Mouse (Mus musculus) urinary bladder, postnatal 36 days (tissue): ENCODE results near the gene Tmprss6.

Experiments used
- DNase-seq, 2 experiments: peaks; one replicate each; pipeline ENCODE4 v3.0.0; 2022; ENCODE audit warnings: low spot score in 2 of 2, mixed read lengths in 1 of 2

The Tmprss6 gene

GRCm38 (mm10) chr15:78482518-78482917, 14.1 kb upstream of the Tmprss6 start:
- DNase-seq = no peak

- DNase-seq = peak in 1 of 2 experiments; percentile 10
These were observed 13.1 kb upstream of the Tmprss6 start for GRCm38 (mm10) chr15:78481448-78482000.

GRCm38 (mm10) chr15:78480991-78481390, 12.6 kb upstream of the Tmprss6 start:
- DNase-seq = peak; percentile 26 to 38

GRCm38 (mm10) chr15:78480111-78480510, 11.7 kb upstream of the Tmprss6 start:
- no peak for DNase-seq

- DNase-seq = no peak
These were observed 11.0 kb upstream of the Tmprss6 start for GRCm38 (mm10) chr15:78479470-78479869.

- no peak for DNase-seq
These were observed 9.6 kb upstream of the Tmprss6 start for GRCm38 (mm10) chr15:78478073-78478472.

GRCm38 (mm10) chr15:78476878-78477277, 8.4 kb upstream of the Tmprss6 start:
- DNase-seq = no peak

- no peak for DNase-seq
These were observed 7.2 kb upstream of the Tmprss6 start for GRCm38 (mm10) chr15:78475604-78476031.

- no peak for DNase-seq
These were observed 5.0 kb upstream of the Tmprss6 start for GRCm38 (mm10) chr15:78473442-78473841.

GRCm38 (mm10) chr15:78471902-78472301, 3.5 kb upstream of the Tmprss6 start:
- no peak for DNase-seq

- no peak for DNase-seq
These were observed 2.3 kb upstream of the Tmprss6 start for GRCm38 (mm10) chr15:78470495-78471276.

- no peak for DNase-seq
These were observed 864 bp downstream of the Tmprss6 start for GRCm38 (mm10) chr15:78467570-78467969.

- DNase-seq = no peak
These were observed 1.6 kb downstream of the Tmprss6 start for GRCm38 (mm10) chr15:78466809-78467208.

GRCm38 (mm10) chr15:78462981-78463380, 5.5 kb downstream of the Tmprss6 start:
- DNase-seq = no peak

- no peak for DNase-seq
These were observed 11.2 kb downstream of the Tmprss6 start for GRCm38 (mm10) chr15:78457193-78457592.

GRCm38 (mm10) chr15:78456051-78456450, 12.4 kb downstream of the Tmprss6 start:
- DNase-seq = no peak

GRCm38 (mm10) chr15:78455168-78455567, 13.3 kb downstream of the Tmprss6 start:
- no peak for DNase-seq

GRCm38 (mm10) chr15:78452929-78453328, 15.5 kb downstream of the Tmprss6 start:
- no peak for DNase-seq

GRCm38 (mm10) chr15:78451201-78451600, 17.2 kb downstream of the Tmprss6 start:
- no peak for DNase-seq

GRCm38 (mm10) chr15:78450419-78450768, 18.0 kb downstream of the Tmprss6 start:
- no peak for DNase-seq

- peak in 1 of 2 experiments; percentile 53 for DNase-seq
These were observed 18.6 kb downstream of the Tmprss6 start for GRCm38 (mm10) chr15:78449694-78450418.

GRCm38 (mm10) chr15:78449131-78449530, 19.3 kb downstream of the Tmprss6 start:
- DNase-seq = no peak
